Mouse (Mus musculus): ENCODE measurements around the gene Rbpj.

The Rbpj gene

DNA sequence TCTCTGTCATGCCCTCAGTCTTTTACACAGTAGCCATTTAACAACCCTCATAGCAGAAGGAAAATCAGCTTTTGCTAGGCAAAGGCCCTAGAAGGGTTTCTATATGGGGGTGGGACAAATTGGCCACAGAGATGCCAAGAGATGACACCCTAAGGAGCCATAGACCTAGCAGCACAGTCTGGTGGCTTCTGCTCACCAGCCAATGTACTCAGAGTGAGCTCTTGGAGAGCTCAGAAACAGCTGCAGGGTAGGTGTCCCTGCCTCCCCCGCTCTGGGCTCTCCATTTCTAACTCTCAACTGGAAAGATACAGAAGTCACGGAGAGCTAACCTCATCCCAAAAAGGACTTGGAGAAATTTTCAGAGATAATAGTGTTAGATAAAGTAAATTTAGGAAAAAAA is 44.0 kb downstream of the Rbpj start:
- DNase-seq (ENCODE audit: low spot score in 2 of 2): no peak

DNA sequence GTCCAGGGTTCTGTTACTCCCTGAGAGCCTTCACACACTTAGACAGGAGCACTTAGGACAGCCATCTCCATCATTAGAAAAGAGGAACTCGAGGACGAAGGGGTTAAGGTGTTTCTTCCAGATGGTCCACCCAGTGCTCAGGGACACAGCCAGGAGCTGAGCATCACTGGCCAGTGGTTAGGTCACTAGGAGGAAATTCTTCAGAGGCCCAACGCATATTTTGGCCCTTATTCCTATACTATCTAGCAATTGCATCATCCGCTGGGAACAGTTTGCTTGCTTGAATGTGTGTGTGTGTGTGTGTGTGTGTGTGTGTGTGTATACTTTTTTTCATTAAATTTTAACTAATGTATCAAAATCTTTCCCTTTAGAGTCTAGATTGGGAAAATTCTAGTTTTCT is 45.5 kb downstream of the Rbpj start:
- DNase-seq (ENCODE audit: low spot score in 2 of 2): no peak

DNA sequence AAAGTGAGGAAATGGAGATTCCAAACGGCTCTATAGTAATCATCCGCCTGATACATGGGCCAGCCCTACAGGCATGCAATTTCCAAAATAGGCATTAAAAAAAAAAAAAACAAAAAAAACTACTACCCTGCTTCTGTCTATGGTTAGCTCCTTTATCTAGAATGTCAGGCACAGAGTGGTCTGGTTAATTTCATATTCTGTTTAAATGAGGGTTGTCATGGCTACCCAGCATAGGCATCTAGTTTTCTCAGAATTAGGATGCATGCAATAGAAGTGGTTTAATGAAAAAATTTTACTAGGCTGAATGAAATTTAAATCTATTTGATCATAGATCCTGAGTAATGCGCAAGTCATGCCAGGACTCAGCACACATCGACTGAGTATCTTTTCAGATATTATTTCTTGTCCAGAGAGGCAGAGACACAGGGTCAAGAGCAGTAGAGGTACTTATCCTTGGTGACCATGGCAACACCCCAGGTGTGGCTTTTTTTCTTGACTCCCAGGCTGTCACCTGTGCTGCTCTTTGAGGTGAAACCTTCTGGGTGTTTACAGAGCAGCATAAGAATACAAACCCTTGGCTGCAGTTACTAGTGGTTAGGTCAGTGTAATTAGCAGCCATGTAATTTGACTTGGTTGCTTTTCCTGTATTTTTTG is 49.1 kb downstream of the Rbpj start:
- DNase-seq (ENCODE audit: low spot score in 2 of 2): no peak

DNA sequence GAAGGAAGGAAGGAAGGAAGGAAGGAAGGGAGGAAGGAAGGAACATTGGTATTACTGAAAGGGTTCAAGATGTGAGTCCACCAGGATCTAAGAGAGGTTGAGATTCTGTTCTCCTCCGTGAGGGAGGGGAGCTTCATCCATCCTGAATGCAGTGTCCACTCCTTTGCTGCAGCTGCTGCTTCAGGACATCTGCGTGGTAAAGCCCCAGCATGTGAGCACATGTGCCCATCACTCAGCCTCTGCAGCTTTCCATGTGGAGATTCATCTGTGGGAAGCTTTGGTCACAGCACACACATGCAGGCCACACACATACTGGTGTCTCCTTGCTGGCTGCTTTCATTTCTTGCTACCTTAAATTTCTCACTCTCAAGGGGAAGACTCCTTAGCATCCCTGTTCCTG is 50.5 kb downstream of the Rbpj start:
- DNase-seq (ENCODE audit: low spot score in 2 of 2): no peak

DNA sequence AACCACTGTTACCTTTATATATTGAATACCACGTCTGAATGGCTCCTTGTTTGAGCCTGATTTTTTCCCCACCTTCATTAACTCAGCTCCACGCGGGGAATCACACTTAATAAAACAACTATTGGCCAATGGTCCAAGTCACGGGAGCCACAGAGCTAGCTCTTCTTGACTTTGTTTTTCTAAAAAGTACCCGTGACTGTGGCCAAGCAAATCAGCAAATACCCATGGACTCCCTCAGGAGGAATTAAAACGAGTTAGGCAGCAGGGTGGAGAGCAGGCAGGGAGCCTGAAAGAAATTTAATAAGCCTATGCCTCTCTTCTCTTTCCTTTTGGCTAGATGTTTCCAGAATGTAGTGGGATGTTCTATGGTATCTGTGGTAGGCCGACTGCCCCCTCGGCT is 51.9 kb downstream of the Rbpj start:
- no peak for DNase-seq (ENCODE audit: low spot score in 2 of 2)

DNA sequence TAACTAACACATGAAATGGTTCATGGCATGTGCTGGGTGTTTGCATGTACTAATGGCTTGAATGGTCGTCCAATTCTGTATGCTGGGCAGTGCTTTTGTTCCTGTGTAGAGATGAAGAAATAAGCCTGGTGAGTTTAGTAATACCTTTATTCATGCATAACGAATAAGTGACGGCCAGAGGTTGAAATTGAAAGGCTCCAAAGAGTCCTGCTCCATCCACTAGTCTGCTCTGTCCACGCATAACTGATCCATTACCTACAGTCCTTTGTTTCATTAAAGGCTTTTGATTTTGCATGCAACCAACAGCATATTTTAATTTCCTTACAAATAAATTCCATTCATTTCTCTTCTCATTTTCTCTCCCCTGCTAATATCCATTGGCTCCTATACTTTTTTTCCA is 53.2 kb downstream of the Rbpj start:
- DNase-seq (ENCODE audit: low spot score in 2 of 2): no peak

DNA sequence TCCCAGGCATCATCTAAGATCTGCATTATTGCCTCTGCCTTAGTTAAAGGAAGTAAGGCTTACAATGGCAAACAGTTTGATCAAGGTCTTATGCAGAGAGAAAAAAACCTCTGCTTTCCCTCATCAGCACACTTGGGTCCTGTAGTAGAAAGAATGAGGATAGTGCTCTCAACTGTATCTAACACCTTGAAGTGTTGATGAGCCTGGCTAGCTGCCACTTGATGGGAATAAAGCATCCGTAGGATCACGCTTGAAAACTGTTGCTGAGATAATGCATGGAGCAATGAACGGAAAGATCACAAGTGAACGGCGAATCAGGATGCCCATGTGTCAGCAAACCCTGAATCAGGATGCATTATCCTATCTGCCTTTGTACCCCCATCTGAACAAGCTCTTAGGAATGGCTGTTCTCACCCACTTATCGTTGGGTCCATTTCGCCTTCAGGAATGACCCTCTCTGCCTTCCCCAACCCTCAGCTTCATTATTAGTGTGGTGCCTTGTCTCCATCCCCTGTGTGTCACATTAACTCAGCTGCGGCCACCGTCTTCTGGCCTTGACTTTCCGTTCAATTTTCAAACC is 54.1 kb downstream of the Rbpj start:
- DNase-seq (ENCODE audit: low spot score in 2 of 2): no peak

DNA sequence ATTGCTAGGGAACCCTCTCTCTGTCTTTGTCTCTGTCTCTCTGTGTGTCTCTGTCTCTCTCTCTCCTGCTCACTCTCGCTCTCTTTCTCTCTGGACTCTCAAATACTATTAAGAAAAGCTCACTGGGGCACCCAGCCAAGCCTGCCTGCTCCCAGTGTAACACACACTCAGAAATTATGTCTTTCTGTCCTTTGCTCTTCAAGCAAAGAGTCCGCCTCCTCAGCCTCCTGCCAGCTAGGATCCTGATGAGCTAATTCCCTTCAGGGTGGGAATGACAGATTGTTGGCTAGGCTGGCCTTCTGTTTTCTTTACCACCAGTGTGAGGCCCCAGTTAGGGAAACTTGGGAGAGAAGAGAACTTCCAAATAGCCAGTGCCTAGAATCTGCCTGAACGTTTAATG is 57.1 kb downstream of the Rbpj start:
- DNase-seq (ENCODE audit: low spot score in 2 of 2): peak in 1 of 2 experiments; percentile 47

DNA sequence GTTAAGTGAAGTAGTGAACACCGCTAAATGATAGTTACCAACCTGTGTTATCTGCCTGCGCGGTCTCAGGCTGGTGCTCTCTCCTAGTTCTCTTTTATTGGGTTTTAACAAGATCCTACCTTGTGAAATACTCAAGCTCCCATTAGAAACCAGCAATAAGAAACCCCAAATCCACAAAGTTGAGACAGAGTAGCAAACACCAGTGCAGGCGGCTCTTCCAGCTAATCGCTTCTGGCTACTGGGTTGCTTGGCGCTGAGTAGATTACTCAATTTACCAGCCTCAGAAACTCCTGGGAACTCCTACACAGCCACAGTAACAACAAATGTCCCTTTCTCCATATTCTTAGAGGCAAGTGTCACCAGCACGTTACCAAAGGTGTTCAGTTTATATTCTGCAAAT is 58.2 kb downstream of the Rbpj start:
- no peak for DNase-seq (ENCODE audit: low spot score in 2 of 2)

DNA sequence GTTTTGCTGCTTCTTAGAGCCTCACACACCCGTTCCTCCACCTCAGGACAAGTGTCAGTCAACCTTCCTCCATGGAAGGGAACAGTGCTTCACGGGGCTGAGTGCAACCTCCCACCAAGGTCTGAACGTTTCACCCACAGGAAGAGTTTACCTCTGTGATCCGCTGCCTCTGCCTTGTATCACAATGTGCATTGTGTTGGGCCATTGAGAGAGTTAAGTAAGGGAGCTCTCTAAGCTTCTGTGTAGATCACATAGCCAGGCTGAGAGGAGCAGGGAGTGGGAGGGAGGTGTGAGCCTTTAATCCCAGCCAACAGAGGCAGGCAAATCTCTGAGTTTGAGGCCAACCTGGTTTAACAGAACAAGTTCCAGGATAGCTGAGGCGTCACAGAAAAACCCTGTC is 58.9 kb downstream of the Rbpj start:
- DNase-seq (ENCODE audit: low spot score in 2 of 2): no peak

DNA sequence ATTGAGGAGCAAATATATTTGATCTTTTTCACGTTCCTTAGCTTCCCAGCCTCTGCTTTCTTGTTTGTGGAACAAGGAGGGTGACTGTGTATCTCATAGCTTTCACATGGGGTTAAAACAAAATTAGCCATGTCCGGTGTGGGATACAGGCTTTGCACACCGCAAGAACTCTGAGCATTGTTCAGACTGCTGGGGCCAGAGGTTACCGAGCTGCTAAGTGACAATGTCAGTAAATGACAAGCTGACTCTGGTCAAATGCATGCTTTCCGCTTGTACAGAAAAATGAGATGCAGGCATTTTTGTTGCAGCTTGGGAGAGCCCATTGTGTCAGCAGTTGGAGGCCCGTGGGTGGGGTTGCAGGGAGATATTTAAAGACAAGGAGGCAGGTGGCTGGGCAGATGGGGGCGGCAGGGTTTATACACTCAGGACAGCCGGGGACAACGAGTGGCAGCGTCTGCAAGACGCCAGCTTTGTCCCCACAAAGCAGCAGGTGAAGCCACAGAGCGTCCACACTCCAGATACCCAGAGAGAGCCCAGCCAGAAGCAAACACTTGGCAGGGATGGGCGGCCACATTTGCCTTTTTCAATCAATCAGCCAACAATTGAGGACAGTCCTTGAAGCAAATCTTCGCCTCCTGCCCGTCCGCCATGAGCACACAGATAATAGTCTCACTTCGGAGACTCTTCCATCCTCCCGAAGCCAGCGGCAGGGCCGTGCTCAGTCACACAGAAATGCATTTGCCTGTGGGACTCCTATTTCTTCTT is 59.5 kb downstream of the Rbpj start:
- peak in 1 of 2 experiments; percentile 46 for DNase-seq (ENCODE audit: low spot score in 2 of 2)

DNA sequence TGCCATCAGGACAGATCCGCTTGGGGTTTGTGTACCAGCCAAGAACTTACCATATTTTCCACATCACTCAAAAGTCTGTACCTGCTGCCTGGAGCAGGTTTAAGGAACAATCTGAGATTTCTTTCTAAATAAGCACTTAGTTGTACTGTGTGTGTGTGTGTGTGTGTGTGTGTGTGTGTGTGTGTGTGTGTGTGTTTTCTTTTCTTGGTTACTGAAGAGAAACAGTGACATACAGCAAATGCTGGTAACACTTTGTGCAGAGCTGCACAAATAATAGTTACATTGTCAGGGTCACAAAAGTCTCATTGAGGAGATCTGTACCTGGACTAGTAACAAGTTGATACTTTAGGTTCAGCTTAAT is 60.1 kb downstream of the Rbpj start:
- no peak for DNase-seq (ENCODE audit: low spot score in 2 of 2)

DNA sequence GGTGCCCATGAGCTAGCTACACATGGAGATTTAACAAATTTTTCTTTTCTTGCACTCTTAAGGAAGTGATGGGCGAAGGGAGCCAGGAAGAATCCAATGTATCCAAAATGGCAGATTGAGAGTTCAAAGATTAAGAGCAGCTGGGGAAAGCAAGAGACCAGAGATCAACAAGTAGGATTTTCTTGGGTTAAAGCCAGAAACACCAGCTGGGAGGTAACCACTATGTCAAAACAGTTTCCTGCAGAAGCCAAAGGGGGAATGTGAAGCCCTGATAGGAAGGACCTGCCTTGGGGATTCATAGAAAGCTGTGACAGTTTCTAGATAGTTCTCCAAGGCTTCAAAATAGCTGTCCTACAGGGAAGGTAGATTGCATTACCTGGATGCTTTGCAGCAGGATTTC is 63.9 kb downstream of the Rbpj start:
- DNase-seq (ENCODE audit: low spot score in 2 of 2): peak in 1 of 2 experiments; percentile 7

DNA sequence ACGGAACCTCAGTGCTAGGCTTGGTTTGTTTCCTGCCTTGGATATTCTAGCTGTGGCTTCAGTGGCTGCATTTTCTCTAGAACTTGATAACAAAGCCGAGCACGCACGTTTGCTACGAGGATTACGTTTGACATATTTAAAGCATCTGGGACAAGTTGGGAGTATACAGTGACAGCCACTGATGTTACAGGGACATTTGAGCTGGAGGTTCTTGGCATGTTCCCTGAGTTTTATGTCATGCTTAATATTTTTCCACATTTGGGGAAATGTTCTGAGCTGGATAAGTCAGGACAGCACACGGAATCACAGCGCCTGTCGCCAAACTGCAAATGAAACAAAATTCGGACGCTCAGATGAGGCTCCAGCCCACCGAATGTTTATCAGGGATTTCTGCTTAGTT is 69.1 kb downstream of the Rbpj start:
- DNase-seq (ENCODE audit: low spot score in 2 of 2): no peak

DNA sequence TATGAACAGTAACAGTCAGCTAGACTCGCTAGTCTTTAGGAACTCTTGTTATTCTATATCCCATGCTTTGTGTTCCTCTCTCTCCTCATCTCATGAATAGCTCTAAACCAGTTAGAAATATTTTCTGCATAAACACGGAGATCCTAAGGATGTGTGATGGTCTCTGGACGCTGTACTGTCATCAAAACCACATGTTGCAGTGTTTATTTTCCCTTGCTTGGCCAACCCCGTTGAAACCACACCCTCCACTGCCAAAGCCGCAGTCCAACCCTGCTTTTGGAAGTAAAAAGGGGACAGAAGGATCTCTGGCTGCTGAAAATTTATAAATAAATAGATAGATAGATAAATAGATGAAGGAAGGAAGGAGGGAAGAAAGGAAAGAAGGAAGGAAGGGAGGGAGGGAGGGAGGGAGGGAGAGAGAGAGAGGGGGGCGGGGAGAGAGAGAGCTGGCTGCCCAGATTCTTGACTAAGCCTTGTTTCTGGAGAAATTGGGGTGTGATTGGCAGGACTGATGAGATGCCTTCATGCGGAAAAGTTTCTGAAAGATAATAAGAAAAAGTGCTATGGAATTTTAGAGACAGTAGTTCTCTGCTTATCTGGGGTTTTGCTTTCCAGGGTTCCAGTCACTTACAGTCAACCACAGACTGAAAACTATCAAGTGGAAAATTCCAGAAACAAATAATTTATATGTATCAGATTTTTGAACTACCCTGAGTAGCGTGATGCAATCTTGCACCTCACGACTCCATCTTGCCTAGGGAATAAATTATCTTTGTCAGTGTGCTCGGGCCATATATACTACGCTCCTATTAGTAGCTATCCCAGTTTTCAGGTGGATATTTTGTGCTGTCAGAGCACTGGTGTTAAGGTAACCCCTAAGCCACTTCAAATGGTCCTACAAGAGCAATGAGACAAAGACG is 70.9 kb downstream of the Rbpj start:
- DNase-seq (ENCODE audit: low spot score in 2 of 2): no peak

DNA sequence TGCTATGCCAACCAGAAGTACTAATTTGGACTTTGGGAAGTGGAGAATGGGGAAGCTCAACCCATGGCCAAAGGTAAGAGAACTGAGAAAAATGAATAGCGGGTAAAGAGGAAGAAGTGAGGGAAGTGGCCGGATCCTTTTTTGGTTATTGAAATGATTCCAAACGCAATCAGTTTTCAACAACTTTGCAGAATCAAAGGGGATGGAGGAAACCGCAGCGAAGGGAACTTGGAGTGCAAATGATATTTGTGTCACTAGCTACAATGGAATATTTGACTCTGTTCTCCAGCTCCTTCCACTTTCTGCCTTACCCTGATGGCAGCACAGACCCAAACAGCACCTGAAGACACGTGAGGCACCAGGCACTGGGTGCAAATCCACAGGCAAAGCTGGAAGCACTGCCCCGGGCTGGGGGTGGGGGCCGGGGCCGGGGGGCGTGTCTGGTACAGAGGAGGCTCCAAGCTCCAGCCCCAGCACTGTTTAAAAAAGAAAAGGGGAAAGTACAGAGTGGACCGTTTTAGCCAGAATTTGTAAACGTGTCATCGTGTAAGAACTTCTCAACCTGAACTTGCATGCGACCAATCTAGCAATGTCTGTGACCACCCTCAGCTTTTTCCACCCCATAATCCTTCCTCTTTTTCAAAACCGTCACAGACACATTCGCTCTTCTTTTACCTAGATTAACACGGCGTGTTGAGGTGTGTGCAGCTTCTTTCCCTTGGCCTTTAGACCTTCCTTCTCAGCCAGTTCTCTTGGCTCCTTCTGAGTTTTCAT is 74.1 kb downstream of the Rbpj start:
- no peak for DNase-seq (ENCODE audit: low spot score in 2 of 2)

DNA sequence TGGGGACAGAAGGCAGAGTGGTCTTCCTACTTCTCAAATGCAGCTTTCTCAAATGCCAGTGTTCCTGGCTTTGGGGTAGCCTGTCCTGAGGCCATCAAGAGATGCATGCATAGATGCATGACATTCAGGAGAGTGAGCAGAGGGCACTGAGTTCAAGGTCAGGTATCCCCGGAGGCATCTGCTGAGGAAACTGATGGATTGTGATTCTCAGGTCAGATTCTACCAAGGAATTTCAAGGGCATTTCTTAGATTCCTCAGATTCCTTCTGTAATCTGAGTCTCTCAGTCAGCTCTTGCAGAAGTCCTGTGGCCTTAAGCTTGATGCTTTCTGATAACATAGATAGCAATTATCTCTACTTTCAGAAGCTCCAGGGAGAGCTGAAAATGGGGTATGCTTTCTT is 76.1 kb downstream of the Rbpj start:
- DNase-seq (ENCODE audit: low spot score in 2 of 2): no peak

DNA sequence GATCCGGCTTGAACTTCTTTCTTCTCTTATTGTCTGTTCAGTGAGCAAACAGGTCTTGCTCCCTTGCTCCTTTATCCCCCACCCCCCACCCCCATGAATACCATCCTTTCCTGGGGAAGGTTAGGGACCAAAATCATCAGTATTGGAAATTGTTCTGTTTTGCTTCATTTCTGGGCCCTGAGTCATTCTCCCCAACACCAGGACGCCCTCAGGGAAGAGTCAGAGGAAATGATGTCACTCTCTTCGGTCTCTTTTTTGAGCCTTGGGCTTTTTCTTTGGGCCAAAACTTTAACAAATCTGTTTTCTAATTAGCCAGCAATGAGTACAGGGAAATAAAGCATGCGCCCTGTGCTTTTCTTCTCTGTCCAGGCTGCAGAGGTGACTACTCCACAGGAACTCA is 77.4 kb downstream of the Rbpj start:
- DNase-seq (ENCODE audit: low spot score in 2 of 2): no peak

DNA sequence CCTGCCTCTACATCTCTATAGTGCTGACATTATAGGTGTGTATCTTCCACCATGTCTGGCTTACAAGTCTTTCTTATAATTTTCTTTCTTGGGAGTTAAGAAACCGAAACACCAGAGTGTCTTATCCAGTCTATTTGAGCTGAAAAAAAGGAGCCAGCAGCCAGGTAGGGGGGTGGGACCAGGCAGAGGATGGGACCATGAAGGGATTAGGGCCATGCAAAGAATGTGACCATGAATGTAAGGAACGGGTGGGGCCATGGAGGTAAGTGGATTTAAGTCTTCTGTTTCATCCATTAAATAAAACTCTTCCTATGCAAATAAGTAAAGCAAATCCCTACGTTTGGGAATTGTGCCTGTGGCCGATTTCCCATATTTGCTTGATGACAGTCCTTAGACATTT is 78.0 kb downstream of the Rbpj start:
- no peak for DNase-seq (ENCODE audit: low spot score in 2 of 2)

DNA sequence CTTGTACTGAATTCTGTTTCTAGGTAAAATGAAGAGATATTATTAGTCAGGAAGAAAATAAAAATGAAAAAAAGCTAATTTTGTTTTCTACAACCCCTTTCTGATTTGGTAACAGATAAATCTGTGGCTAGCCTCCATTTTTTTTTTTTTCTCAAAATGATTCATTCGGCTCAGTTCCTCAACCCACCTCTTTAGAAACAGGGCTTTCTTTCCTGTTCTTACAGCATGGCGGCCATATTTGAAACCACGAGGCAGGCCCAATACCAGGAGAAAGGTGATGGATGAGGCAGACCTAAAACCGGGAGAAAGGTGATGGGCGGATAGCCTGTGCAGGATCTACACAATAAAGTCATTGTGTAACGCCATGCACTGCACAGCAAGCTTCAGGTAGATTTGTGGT is 80.5 kb downstream of the Rbpj start:
- DNase-seq (ENCODE audit: low spot score in 2 of 2): no peak

DNA sequence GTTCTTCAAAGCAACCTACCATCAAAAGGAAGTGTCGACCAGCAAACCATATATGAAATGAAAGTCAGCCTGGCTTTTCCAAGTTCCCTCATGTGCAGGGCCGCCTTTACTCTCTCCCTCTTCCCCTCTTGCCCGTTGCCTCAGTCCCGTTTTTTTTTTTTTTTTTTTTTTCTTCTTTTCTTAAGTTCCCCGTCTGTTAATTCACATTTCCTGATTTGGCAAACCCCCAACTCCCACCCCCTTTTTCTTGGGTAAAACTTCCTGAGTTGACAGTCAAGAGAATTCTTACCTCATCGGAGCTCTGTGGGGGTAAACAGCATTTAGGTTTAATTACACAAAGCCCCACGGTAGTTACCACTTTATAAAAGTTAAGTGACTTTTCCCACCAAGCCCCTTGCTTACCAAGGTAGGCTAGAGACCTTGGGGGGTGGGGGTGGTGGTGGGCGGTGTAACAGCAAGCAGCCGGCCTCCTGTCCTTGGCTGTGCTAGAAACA is 81.1 kb downstream of the Rbpj start:
- DNase-seq (ENCODE audit: low spot score in 2 of 2): no peak
